Mouse (Mus musculus) midbrain, embryonic 15.5 days (tissue): ENCODE results near the gene Bbs9. TPM values are rescaled to one million over a fixed set of nuclear protein-coding genes. Genes with fewer than 3 reads are reported as not detected.

Experiments
- ATAC-seq: fragments of 200-750 bp; cut with Nextera tagmentation; replicated peaks from 2 replicates; pipeline ENCODE4 v1.8.0; 2017; ENCODE audit warnings: moderate TSS enrichment
- H3K27ac ChIP-seq: fragments of 300-500 bp; sonication (generic); 2 replicates; pipeline ENCODE4 v1.5.1; 2015; ENCODE audit warnings: mild to moderate bottlenecking, inconsistent platforms
- H3K27me3 ChIP-seq: fragments of 300-500 bp; sonication (generic); replicated peaks from 2 replicates; pipeline ENCODE4 v1.6.1; 2015; ENCODE audit warnings: inconsistent platforms
- H3K36me3 ChIP-seq: fragments of 300-500 bp; sonication (generic); replicated peaks from 2 replicates; pipeline ENCODE4 v1.6.1; 2015; ENCODE audit warnings: inconsistent platforms
- H3K4me1 ChIP-seq: fragments of 300-500 bp; sonication (generic); 2 replicates; pipeline ENCODE4 v1.6.1; 2015; ENCODE audit warnings: inconsistent platforms
- H3K4me2 ChIP-seq: fragments of 300-500 bp; sonication (generic); 2 replicates; pipeline ENCODE4 v1.6.1; 2015; ENCODE audit warnings: inconsistent platforms, mild to moderate bottlenecking, moderate library complexity
- H3K4me3 ChIP-seq: fragments of 300-500 bp; sonication (generic); 2 replicates; pipeline ENCODE4 v1.5.1; 2015; ENCODE audit warnings: mild to moderate bottlenecking, inconsistent platforms
- H3K9ac ChIP-seq: fragments of 300-500 bp; sonication (generic); 2 replicates; pipeline ENCODE4 v1.6.1; 2015; ENCODE audit warnings: mild to moderate bottlenecking, inconsistent platforms
- H3K9me3 ChIP-seq: fragments of 300-500 bp; sonication (generic); 2 replicates; pipeline ENCODE4 v1.6.1; 2016; ENCODE audit warnings: inconsistent platforms
- WGBS: fragments of 180-500 bp; shearing (Covaris S2); methylation state at CpG from one replicate; pipeline ENCODE4 v1.1.7; 2015; ENCODE audit warnings: mixed read lengths; 5-methylcytosine and 5-hydroxymethylcytosine counted together
- polyA plus RNA-seq: library from polyadenylated mRNA; unstranded; fragments of >200 nt; fragmentation: Nextera tagmentation; extraction: Ambion mirVana; gene quantifications from 2 replicates; pipeline ENCODE4 v1.2.1, GENCODE M21; 2015

Gene Bbs9
- polyA plus RNA-seq, 1 experiment from 2014 or later = 25.0 TPM

DNA sequence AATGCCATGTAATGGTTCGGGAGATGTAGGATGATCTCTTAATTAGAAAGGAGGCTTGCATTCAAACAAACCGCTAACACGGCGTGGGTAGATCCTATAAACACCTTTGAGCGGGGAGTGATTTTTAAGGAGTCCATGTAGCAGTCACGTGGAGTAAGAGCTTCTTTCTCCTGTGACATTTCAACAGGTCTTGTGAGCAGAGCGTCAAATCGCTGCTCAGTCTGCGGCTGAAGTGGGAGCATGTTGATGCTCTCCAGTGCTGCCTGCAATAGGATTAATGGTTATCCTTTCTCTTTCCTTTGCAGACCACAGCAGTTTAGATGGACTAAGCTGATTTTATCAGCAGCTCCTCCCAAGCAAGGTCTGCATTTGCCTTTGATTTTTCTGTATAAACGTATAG, 750 bp downstream of the Bbs9 start:
- H3K9me3 ChIP-seq = no peaks in the 10 kb centered on the region
- peak overlapping the region; percentile 83 for H3K27ac ChIP-seq
- H3K27me3 ChIP-seq = no peaks in the 10 kb centered on the region
- WGBS = 4% methylated on average over 10 of the region's 10 CpGs
- peak overlapping the region; percentile 50 for H3K4me3 ChIP-seq
- H3K4me1 ChIP-seq = peaks cover 17% of the 10 kb centered on the region
- H3K9ac ChIP-seq = peak overlapping the region; percentile 52
- no peaks in the 10 kb centered on the region for H3K36me3 ChIP-seq
- peak; percentile 19 for ATAC-seq
- H3K4me2 ChIP-seq = peak overlapping the region; percentile 76

DNA sequence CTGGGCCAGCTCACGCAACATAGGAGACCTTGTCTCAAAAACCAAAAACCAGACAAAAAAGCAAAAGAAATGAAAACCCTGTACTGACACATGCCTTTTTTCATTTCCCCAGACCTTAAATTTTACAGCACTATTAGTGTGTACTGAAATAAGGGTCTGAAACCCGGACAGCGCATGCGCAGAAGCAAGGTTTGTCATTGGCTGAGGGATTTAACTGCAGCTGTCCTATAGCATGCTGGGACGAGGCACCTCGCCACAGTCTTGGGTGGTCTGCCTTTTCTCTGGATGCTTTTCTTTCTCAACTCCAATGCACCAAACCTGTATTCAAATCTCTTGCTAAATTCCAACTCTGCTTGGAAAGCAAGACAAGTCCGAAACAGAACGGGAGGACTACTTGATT, 3.4 kb downstream of the Bbs9 start:
- 91% methylated on average over 8 of the region's 8 CpGs for WGBS
- Histone ChIP-seq H3K4me3 (no peak overlapping the region), H3K27me3 (no peaks in the 10 kb centered on the region), H3K4me2 (no peak overlapping the region), H3K9me3 (no peaks in the 10 kb centered on the region), H3K4me1 (peaks cover 17% of the 10 kb centered on the region), H3K36me3 (no peaks in the 10 kb centered on the region), H3K9ac (no peak overlapping the region), H3K27ac (no peak overlapping the region)
- no peak for ATAC-seq

GRCm38 (mm10) chr9:22483866-22484561, 8.5 kb downstream of the Bbs9 start:
- ATAC-seq = no peak
- H3K4me3 ChIP-seq = no peak overlapping the region
- H3K27me3 ChIP-seq = no peaks in the 10 kb centered on the region
- H3K4me1 ChIP-seq = no peaks in the 10 kb centered on the region
- WGBS = 95% methylated on average over 8 of the region's 8 CpGs
- no peaks in the 10 kb centered on the region for H3K9me3 ChIP-seq
- H3K27ac ChIP-seq = no peak overlapping the region
- H3K9ac ChIP-seq = no peak overlapping the region
- no peak overlapping the region for H3K4me2 ChIP-seq
- H3K36me3 ChIP-seq = no peaks in the 10 kb centered on the region

DNA sequence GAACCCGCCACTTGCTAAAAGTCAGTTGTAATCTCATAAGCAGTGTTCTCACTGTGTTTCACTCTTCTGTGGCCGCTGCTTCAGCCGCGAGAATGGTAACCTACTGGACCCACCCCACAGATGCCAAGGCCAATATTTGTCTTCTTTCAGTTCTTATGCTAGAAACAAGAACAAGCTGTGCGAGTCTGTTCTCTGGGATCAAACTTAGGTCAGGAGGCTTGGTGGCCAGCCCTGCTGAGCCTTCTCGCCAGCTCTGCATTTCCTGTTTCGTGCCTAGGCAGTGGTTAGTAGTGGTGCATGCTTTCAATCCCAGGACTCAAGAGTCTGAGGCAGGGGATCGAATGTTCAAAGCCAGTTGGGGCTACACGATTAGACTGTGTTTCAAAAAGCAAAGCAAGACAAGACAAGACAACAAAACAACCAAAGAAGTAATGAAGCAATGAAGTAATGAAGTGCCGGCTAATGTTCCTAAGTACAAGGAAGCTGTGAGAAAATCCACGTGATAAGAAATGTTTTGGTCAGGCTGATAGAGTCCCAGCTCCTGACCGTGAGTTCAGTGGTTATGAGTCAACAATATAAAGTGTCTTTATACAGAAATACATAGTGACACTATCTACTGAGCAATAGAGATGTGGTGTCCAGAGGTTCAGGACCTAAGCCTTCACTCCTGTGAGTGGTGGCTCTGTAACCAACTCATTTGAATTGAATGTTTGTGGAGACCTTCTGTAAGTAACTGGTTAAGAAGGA, 9.2 kb downstream of the Bbs9 start:
- H3K4me3 ChIP-seq = no peak overlapping the region
- H3K36me3 ChIP-seq = no peaks in the 10 kb centered on the region
- no peaks in the 10 kb centered on the region for H3K9me3 ChIP-seq
- H3K4me1 ChIP-seq = no peaks in the 10 kb centered on the region
- ATAC-seq = no peak
- H3K27ac ChIP-seq = no peak overlapping the region
- 94% methylated on average over 12 of the region's 12 CpGs for WGBS
- no peak overlapping the region for H3K9ac ChIP-seq
- H3K4me2 ChIP-seq = no peak overlapping the region
- H3K27me3 ChIP-seq = no peaks in the 10 kb centered on the region

GRCm38 (mm10) chr9:22486211-22486610, 10.7 kb downstream of the Bbs9 start:
- H3K4me2 ChIP-seq = no peak overlapping the region
- no peak overlapping the region for H3K9ac ChIP-seq
- H3K36me3 ChIP-seq = no peaks in the 10 kb centered on the region
- H3K9me3 ChIP-seq = no peaks in the 10 kb centered on the region
- WGBS = 89% methylated on average over 7 of the region's 7 CpGs
- no peaks in the 10 kb centered on the region for H3K27me3 ChIP-seq
- H3K4me1 ChIP-seq = no peaks in the 10 kb centered on the region
- no peak overlapping the region for H3K4me3 ChIP-seq
- ATAC-seq = no peak
- no peak overlapping the region for H3K27ac ChIP-seq

GRCm38 (mm10) chr9:22488963-22489362, 13.4 kb downstream of the Bbs9 start:
- H3K27ac ChIP-seq = no peak overlapping the region
- no peak overlapping the region for H3K9ac ChIP-seq
- WGBS = 61% methylated on average over 9 of the region's 9 CpGs
- no peaks in the 10 kb centered on the region for H3K4me1 ChIP-seq
- no peak overlapping the region for H3K4me2 ChIP-seq
- H3K9me3 ChIP-seq = no peaks in the 10 kb centered on the region
- H3K4me3 ChIP-seq = no peak overlapping the region
- no peaks in the 10 kb centered on the region for H3K27me3 ChIP-seq
- H3K36me3 ChIP-seq = no peaks in the 10 kb centered on the region
- no peak for ATAC-seq

DNA sequence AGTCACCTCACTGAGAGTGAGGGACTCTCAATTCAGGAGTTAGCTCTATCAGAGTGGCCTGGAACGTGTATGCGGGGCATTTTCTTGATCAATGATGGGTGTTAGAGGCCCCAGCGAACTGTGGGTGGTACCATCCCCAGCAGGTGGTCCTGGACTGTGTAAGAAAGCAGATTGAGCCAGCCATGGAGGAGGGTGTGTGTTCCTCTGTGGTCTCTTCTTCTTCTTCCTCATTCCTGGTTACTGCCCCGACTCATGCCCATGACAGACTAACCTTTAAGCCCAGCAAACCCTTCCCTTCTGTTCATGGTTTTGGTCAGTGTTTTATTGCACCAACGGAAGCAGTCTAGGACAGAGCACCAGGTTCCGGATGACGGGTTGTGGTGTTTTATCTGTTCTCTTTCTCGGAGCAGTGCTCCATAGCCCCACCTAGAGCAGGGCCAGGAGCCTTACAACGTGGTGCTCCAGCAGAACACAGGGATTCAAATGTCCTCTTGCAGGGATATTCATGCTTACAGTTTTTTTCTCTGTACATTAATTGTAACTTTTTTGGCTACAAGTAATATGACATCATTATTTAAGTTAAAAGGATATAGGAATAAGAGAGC, 18.8 kb downstream of the Bbs9 start:
- Histone ChIP-seq H3K36me3 (no peaks in the 10 kb centered on the region; the same call in 1 of the 2 replicates), H3K4me3 (no peak overlapping the region), H3K27ac (no peak overlapping the region), H3K4me1 (no peaks in the 10 kb centered on the region), H3K9ac (no peak overlapping the region), H3K27me3 (no peaks in the 10 kb centered on the region), H3K4me2 (no peak overlapping the region), H3K9me3 (peaks cover 2% of the 10 kb centered on the region; the same call in 1 of the 2 replicates)
- WGBS = 82% methylated on average over 9 of the region's 9 CpGs
- ATAC-seq = no peak

DNA sequence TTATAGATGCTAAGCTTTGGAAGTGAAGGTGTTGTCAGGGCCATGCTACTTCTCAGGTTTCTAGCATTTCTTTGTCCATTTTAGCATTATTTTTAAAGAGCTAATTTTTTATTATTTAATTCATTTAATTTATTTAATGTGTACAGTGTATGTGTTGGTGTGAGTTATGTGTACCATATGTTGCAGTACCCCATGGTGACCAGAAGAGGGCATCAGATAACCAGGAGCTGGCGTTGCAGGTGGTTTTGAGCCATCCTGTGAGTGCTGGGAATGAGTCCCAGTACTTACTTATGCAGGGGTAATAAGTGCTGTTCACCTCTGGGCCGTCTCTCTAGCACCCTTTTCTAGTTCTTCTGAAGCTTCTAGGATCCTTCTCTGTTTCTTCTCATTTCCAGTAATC, 19.6 kb downstream of the Bbs9 start:
- Histone ChIP-seq H3K4me3 (no peak overlapping the region), H3K4me1 (no peaks in the 10 kb centered on the region), H3K27me3 (no peaks in the 10 kb centered on the region), H3K27ac (no peak overlapping the region), H3K36me3 (no peaks in the 10 kb centered on the region; the same call in 1 of the 2 replicates), H3K9ac (no peak overlapping the region), H3K4me2 (no peak overlapping the region), H3K9me3 (peaks cover 2% of the 10 kb centered on the region; the same call in 1 of the 2 replicates)
- 87% methylated on average over 2 of the region's 2 CpGs for WGBS
- ATAC-seq = no peak

GRCm38 (mm10) chr9:22497021-22497767, 21.7 kb downstream of the Bbs9 start:
- Histone ChIP-seq H3K9ac (no peak overlapping the region), H3K27me3 (no peaks in the 10 kb centered on the region), H3K36me3 (no peaks in the 10 kb centered on the region; the same call in 1 of the 2 replicates), H3K9me3 (peaks cover 2% of the 10 kb centered on the region; the same call in 1 of the 2 replicates), H3K4me3 (no peak overlapping the region), H3K27ac (no peak overlapping the region), H3K4me2 (no peak overlapping the region), H3K4me1 (no peaks in the 10 kb centered on the region)
- ATAC-seq = no peak
- WGBS = 89% methylated on average over 6 of the region's 6 CpGs

DNA sequence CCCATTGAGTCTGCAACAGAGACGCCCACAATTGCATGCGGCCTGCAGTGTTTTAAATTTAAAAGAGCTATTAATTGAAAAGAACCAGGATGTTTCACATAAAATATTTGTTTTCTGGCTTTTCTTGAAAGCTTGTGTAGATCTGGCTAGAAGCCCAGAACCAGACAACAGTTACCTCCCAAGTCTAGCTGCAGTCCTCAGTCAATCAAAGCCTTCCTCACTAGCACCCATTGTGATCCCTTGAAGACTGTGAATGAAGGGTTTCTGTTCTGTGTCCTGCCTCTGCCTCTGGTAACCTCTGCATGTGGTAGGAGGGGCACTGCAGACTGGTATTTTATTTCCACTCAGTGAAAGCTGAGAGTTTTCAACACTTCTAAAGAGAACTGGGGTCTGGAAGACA, 27.5 kb downstream of the Bbs9 start:
- Histone ChIP-seq H3K4me1 (no peaks in the 10 kb centered on the region), H3K27ac (no peak overlapping the region), H3K36me3 (no peaks in the 10 kb centered on the region; the same call in 1 of the 2 replicates), H3K9ac (no peak overlapping the region), H3K9me3 (no peaks in the 10 kb centered on the region), H3K4me2 (no peak overlapping the region), H3K4me3 (no peak overlapping the region), H3K27me3 (no peaks in the 10 kb centered on the region)
- 60% methylated on average over 2 of the region's 2 CpGs for WGBS
- ATAC-seq = no peak

DNA sequence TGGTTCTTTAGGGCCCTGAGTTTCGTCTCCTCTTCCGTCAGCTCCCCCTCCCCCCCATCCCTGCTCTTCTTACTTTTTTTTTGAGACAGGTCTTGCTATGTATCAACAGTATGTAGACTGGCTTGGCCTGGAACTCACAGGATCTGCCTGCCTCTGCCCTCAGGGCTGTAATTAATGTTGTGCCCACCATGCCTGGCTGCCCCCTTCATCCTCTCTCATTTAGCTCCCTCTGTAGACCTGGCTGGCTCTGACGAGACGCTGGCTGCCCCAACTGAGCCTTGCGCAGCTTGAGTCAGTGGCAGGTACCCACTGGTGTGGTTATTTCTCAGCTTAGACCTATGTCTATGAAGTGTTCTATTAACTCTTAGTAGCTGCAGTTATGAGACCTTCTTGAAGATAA, 28.1 kb downstream of the Bbs9 start:
- no peak for ATAC-seq
- no peak overlapping the region for H3K4me3 ChIP-seq
- no peak overlapping the region for H3K4me2 ChIP-seq
- H3K27me3 ChIP-seq = no peaks in the 10 kb centered on the region
- H3K27ac ChIP-seq = no peak overlapping the region
- no peaks in the 10 kb centered on the region for H3K4me1 ChIP-seq
- no peaks in the 10 kb centered on the region; the same call in 1 of the 2 replicates for H3K36me3 ChIP-seq
- no peaks in the 10 kb centered on the region for H3K9me3 ChIP-seq
- H3K9ac ChIP-seq = no peak overlapping the region
- 80% methylated on average over 5 of the region's 5 CpGs for WGBS

GRCm38 (mm10) chr9:22505574-22505973, 30.1 kb downstream of the Bbs9 start:
- Histone ChIP-seq H3K27me3 (no peaks in the 10 kb centered on the region), H3K36me3 (no peaks in the 10 kb centered on the region), H3K4me1 (no peaks in the 10 kb centered on the region), H3K27ac (no peak overlapping the region), H3K4me3 (no peak overlapping the region), H3K9ac (no peak overlapping the region), H3K9me3 (no peaks in the 10 kb centered on the region), H3K4me2 (no peak overlapping the region)
- WGBS = 89% methylated on average over 2 of the region's 2 CpGs
- ATAC-seq = no peak
